ENCODE assay signal across 24 mouse cellular contexts in the genomic region with DNA sequence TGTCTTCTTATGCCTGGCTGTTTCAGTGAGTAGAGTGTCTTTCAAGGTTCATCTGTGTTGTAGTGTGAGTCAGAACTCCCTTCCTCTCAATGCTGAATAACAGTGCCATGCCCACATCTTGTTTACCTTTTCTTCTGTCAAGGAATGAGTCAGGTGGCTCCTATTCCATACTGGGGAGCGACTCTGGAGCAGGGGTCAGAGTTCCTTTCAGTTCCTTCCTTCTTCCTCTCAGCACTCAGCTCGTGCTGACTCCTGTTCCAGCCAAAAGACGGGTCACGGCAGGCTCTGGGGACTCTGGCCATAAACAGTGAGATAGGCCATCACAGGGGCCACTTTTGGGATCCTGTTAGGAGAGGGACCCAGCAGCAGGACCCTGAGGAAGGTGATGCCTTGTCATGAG. TPM values are rescaled to one million over a fixed set of nuclear protein-coding genes. Genes with fewer than 3 reads are reported as not detected.
DNase-seq lines count a peak whose midpoint lies in the region; ATAC-seq lines count a peak whose summit lies in the region.
"Had no signal": no experiment of that assay in that cellular context is flagged by ENCODE, and none has a peak within 500 bp of the region (broad histone marks: within the 10 kb centered on the region; RNA-seq: fewer than 3 reads in every experiment).

No protein-coding gene starts in this region.

- no peak overlapping the region for H3K9ac ChIP-seq in kidney, embryonic 15.5 days
- no peak overlapping the region for H3K9ac ChIP-seq in intestine, embryonic 15.5 days
- no peak overlapping the region for H3K9ac ChIP-seq in stomach, embryonic 16.5 days (ENCODE audit: low read length)
- H3K9ac ChIP-seq: forebrain, embryonic 15.5 days; limb, embryonic 13.5 days; liver, embryonic 14.5 days; neural tube, embryonic 13.5 days had no signal

- H3K4me1 ChIP-seq in kidney, embryonic 15.5 days: peaks cover 15% of the 10 kb centered on the region
- no peaks in the 10 kb centered on the region; the same call in 1 of the 2 replicates for H3K4me1 ChIP-seq in intestine, embryonic 15.5 days (replicated peaks)
- peaks cover 8% of the 10 kb centered on the region; the same call in 1 of the 2 replicates for H3K4me1 ChIP-seq in stomach, embryonic 16.5 days (ENCODE audit: control insufficient read depth, insufficient read depth, low read length)

- H3K36me3 ChIP-seq in kidney, embryonic 15.5 days: no peaks in the 10 kb centered on the region
- no peaks in the 10 kb centered on the region for H3K36me3 ChIP-seq in intestine, embryonic 15.5 days
- no peaks in the 10 kb centered on the region for H3K36me3 ChIP-seq in stomach, embryonic 16.5 days (ENCODE audit: control insufficient read depth, insufficient read depth, low read length)
- H3K36me3 ChIP-seq: embryonic facial prominence, embryonic 10.5 days; G1E; limb, embryonic 13.5 days had no signal

- peak; percentile 20 to 63 for DNase-seq in kidney, postnatal 25 days
- peak; percentile 66 for DNase-seq in NIH3T3 (ENCODE audit: low read depth)
- DNase-seq in embryo, embryonic 10 days (ENCODE audit: low spot score): no peak
- no peak for DNase-seq in layer of hippocampus, postnatal 14 days (ENCODE audit: low spot score in 2 of 2)
- DNase-seq: cerebellum, adult 18-20 months; cerebellum, postnatal 36 days; layer of hippocampus, adult 9-11 months; lung, postnatal 10 days; right cerebral cortex, postnatal 25 days; thymus, adult 18-20 months had no signal

- ATAC-seq in kidney, embryonic 15.5 days (replicated peaks; ENCODE audit: low FRiP score): no peak
- ATAC-seq in intestine, embryonic 15.5 days: peak; percentile 88
- ATAC-seq in stomach, embryonic 16.5 days (ENCODE audit: insufficient read depth, low FRiP score): peak; percentile 81; the same call in 1 of the 2 replicates
- no peak for ATAC-seq in cerebellum, adult (ENCODE audit: insufficient number of reproducible peaks, low FRiP score, low TSS enrichment)
- ATAC-seq: CD4-positive, CD25-positive, alpha-beta regulatory T cell, adult 4 months; forebrain, embryonic 15.5 days; hindbrain, postnatal 0 days had no signal

- no peak overlapping the region for H3K27ac ChIP-seq in kidney, embryonic 15.5 days
- no peak overlapping the region for H3K27ac ChIP-seq in intestine, embryonic 15.5 days
- H3K27ac ChIP-seq in stomach, embryonic 16.5 days (ENCODE audit: low read length): peak overlapping the region; percentile 44; the same call in 1 of the 2 replicates
- H3K27ac ChIP-seq: embryonic facial prominence, embryonic 10.5 days; forebrain, embryonic 15.5 days; hindbrain, postnatal 0 days; limb, embryonic 13.5 days; liver, embryonic 14.5 days; neural tube, embryonic 13.5 days had no signal

- no peaks in the 10 kb centered on the region for H3K27me3 ChIP-seq in kidney, embryonic 15.5 days
- 0 out of 2 replicates have a peak, but pooled peaks cover 2% of the 10 kb centered on the region for H3K27me3 ChIP-seq in intestine, embryonic 15.5 days (replicated peaks)
- H3K27me3 ChIP-seq in stomach, embryonic 16.5 days (ENCODE audit: control insufficient read depth, insufficient read depth, low read length): no peaks in the 10 kb centered on the region
- H3K27me3 ChIP-seq: forebrain, embryonic 15.5 days had no signal

- 42% methylated on average over 4 of the region's 4 CpGs for WGBS in kidney, embryonic 15.5 days
- WGBS in intestine, embryonic 15.5 days: 21% methylated on average over 4 of the region's 4 CpGs
- WGBS in stomach, embryonic 16.5 days: 36% methylated on average over 4 of the region's 4 CpGs

- H3K4me2 ChIP-seq in kidney, embryonic 15.5 days: no peak overlapping the region
- H3K4me2 ChIP-seq in intestine, embryonic 15.5 days (replicated peaks): no peak overlapping the region
- H3K4me2 ChIP-seq in stomach, embryonic 16.5 days (ENCODE audit: low read depth, low read length): no peak overlapping the region
- H3K4me2 ChIP-seq: forebrain, embryonic 15.5 days; limb, embryonic 13.5 days; midbrain, embryonic 11.5 days; neural tube, embryonic 13.5 days had no signal

- no peak overlapping the region for H3K4me3 ChIP-seq in kidney, embryonic 15.5 days (replicated peaks)
- no peak overlapping the region for H3K4me3 ChIP-seq in intestine, embryonic 15.5 days (replicated peaks)
- no peak overlapping the region for H3K4me3 ChIP-seq in stomach, embryonic 16.5 days (replicated peaks; ENCODE audit: low read length)
- H3K4me3 ChIP-seq: embryonic facial prominence, embryonic 10.5 days; forebrain, embryonic 15.5 days; limb, embryonic 13.5 days; neural tube, embryonic 13.5 days had no signal

- H3K9me3 ChIP-seq in kidney, embryonic 15.5 days (replicated peaks): no peaks in the 10 kb centered on the region
- no peaks in the 10 kb centered on the region for H3K9me3 ChIP-seq in intestine, embryonic 15.5 days
- H3K9me3 ChIP-seq in stomach, embryonic 16.5 days (replicated peaks; ENCODE audit: control insufficient read depth, low read length): no peaks in the 10 kb centered on the region
- H3K9me3 ChIP-seq: embryonic facial prominence, embryonic 10.5 days; forebrain, embryonic 15.5 days; G1E; limb, embryonic 13.5 days; neural tube, embryonic 13.5 days had no signal

RNA-seq across cellular contexts. Expression of gene Nrxn2, which starts 58.5 kb away (rescaled TPM):
- polyA plus RNA-seq in kidney, embryonic 15.5 days (2015; fragmentation: Nextera tagmentation; extraction: Ambion mirVana): 6.3 TPM in 2 replicates
- polyA plus RNA-seq in intestine, embryonic 15.5 days (2015; fragmentation: Nextera tagmentation; extraction: Ambion mirVana): 1.1 and 2.0 TPM in 2 replicates
- 0.91 and 0.98 TPM in 2 replicates for polyA plus RNA-seq in stomach, embryonic 16.5 days (2015; fragmentation: Nextera tagmentation; extraction: Ambion mirVana)
- total RNA-seq in layer of hippocampus, postnatal 14 days (2021): 100 to 1,000 TPM; 549 to 577 TPM
- total RNA-seq: granulocyte monocyte progenitor cell, adult 5-6 weeks had no signal
- polyA plus RNA-seq: CD4-positive, CD25-positive, alpha-beta regulatory T cell, adult 4 months had no signal

Comparison
In these comparisons a context has a peak if more than half of its experiments do, and no peak if none do; other contexts are left out.
1. DNase-seq: peak in kidney, postnatal 25 days (2 of 2) and NIH3T3 (single experiment); none in embryo, embryonic 10 days (single experiment) and layer of hippocampus, postnatal 14 days (0 of 2).
2. ATAC-seq: peak in intestine, embryonic 15.5 days (single experiment) and stomach, embryonic 16.5 days (single experiment); none in kidney, embryonic 15.5 days (single experiment) and cerebellum, adult (single experiment).